ENCODE assay signal across 9 mouse cellular contexts in genomic region chr2:31305684-31306083, GRCm38 (mm10). TPM values are rescaled to one million over a fixed set of nuclear protein-coding genes. Genes with fewer than 3 reads are reported as not detected.
DNase-seq lines count a peak whose midpoint lies in the region; ATAC-seq and TF ChIP-seq lines count a peak whose summit lies in the region.
"Had no signal": no experiment of that assay in that cellular context is flagged by ENCODE, and none has a peak within 500 bp of the region (broad histone marks: within the 10 kb centered on the region; RNA-seq: fewer than 3 reads in every experiment).

No protein-coding gene starts in this region.

- H3K27ac ChIP-seq in neural tube, embryonic 11.5 days (ENCODE audit: low read depth, low read length) = no peak overlapping the region
- no peak overlapping the region for H3K27ac ChIP-seq in neural tube, embryonic 15.5 days (replicated peaks)
- no peak overlapping the region for H3K27ac ChIP-seq in cortical plate, adult 2 months (ENCODE audit: insufficient read depth, low read length)
- no peak overlapping the region for H3K27ac ChIP-seq in liver, embryonic 14.5 days
- H3K27ac ChIP-seq: lung, embryonic 15.5 days had no signal

- ATAC-seq in cerebellum, adult (ENCODE audit: insufficient number of reproducible peaks, low FRiP score, low TSS enrichment) = no peak
- no peak for ATAC-seq in neural tube, embryonic 11.5 days (ENCODE audit: insufficient read depth, low FRiP score, low TSS enrichment)
- no peak for ATAC-seq in neural tube, embryonic 15.5 days (ENCODE audit: low FRiP score)
- ATAC-seq in liver, embryonic 14.5 days (ENCODE audit: insufficient read depth) = no peak

- no peak for TF ChIP-seq POLR2A in cortical plate, adult 2 months (IDR thresholded peaks at IDR 0.05; ENCODE audit: extremely low read depth, insufficient read depth, low read length)

- intact Hi-C loops in left cerebral cortex, postnatal 25 days (cut with DNase I) = loop anchor here (5.0 kb wide), 1 partner anchor 77 kb away; no protein-coding TSS in a partner anchor

- H3K4me1 ChIP-seq in neural tube, embryonic 11.5 days (ENCODE audit: control insufficient read depth, insufficient read depth, low read length) = no peaks in the 10 kb centered on the region
- H3K4me1 ChIP-seq in neural tube, embryonic 15.5 days = peaks cover 5% of the 10 kb centered on the region; the same call in 1 of the 2 replicates
- no peaks in the 10 kb centered on the region for H3K4me1 ChIP-seq in cortical plate, adult 2 months (ENCODE audit: control insufficient read depth, insufficient read depth, low read length)
- no peaks in the 10 kb centered on the region for H3K4me1 ChIP-seq in liver, embryonic 14.5 days (replicated peaks; ENCODE audit: control insufficient read depth in 2 of 2, insufficient read depth in 2 of 2, low read length in 1 of 2)
- H3K4me1 ChIP-seq: lung, embryonic 15.5 days had no signal

- H3K36me3 ChIP-seq in neural tube, embryonic 11.5 days (ENCODE audit: control insufficient read depth, insufficient read depth, low read length) = no peaks in the 10 kb centered on the region
- no peaks in the 10 kb centered on the region for H3K36me3 ChIP-seq in neural tube, embryonic 15.5 days
- no peaks in the 10 kb centered on the region for H3K36me3 ChIP-seq in liver, embryonic 14.5 days (replicated peaks; ENCODE audit: control insufficient read depth, insufficient read depth, low read depth)
- H3K36me3 ChIP-seq: lung, embryonic 15.5 days had no signal

- H3K4me2 ChIP-seq in neural tube, embryonic 11.5 days (ENCODE audit: low read depth) = no peak overlapping the region
- H3K4me2 ChIP-seq in neural tube, embryonic 15.5 days = no peak overlapping the region
- H3K4me2 ChIP-seq in liver, embryonic 14.5 days (ENCODE audit: low read depth) = no peak overlapping the region
- H3K4me2 ChIP-seq: lung, embryonic 15.5 days had no signal

- 45% methylated on average over 4 of the region's 4 CpGs for WGBS in neural tube, embryonic 11.5 days
- 47% methylated on average over 4 of the region's 4 CpGs for WGBS in neural tube, embryonic 15.5 days
- 27% methylated on average over 4 of the region's 4 CpGs for WGBS in liver, embryonic 14.5 days (ENCODE audit: insufficient replicate concordance)

- peak; percentile 37 for TF ChIP-seq CTCF in cortical plate, adult 2 months (IDR thresholded peaks at IDR 0.05; ENCODE audit: extremely low read depth, insufficient read depth, low read length)
- peak; percentile 71 for TF ChIP-seq CTCF in liver, embryonic 14.5 days (IDR thresholded peaks at IDR 0.05; ENCODE audit: low read depth)

- no peak overlapping the region for H3K4me3 ChIP-seq in neural tube, embryonic 11.5 days (ENCODE audit: low read depth, low read length)
- no peak overlapping the region for H3K4me3 ChIP-seq in neural tube, embryonic 15.5 days (replicated peaks)
- H3K4me3 ChIP-seq in cortical plate, adult 2 months (ENCODE audit: insufficient read depth, low read length) = no peak overlapping the region
- no peak overlapping the region for H3K4me3 ChIP-seq in liver, embryonic 14.5 days (ENCODE audit: insufficient read depth in 1 of 2, low read depth in 2 of 2, low read length in 2 of 2)
- H3K4me3 ChIP-seq: lung, embryonic 15.5 days had no signal

- no peak for TF ChIP-seq EP300 in liver, embryonic 14.5 days (IDR thresholded peaks at IDR 0.05; ENCODE audit: low read depth)

- H3K9ac ChIP-seq in neural tube, embryonic 11.5 days (ENCODE audit: low read length) = no peak overlapping the region
- no peak overlapping the region for H3K9ac ChIP-seq in neural tube, embryonic 15.5 days (replicated peaks)
- no peak overlapping the region for H3K9ac ChIP-seq in liver, embryonic 14.5 days (replicated peaks)
- H3K9ac ChIP-seq: lung, embryonic 15.5 days had no signal

- no peaks in the 10 kb centered on the region for H3K9me3 ChIP-seq in neural tube, embryonic 11.5 days (ENCODE audit: control insufficient read depth, low read length)
- no peaks in the 10 kb centered on the region for H3K9me3 ChIP-seq in neural tube, embryonic 15.5 days (replicated peaks)
- H3K9me3 ChIP-seq in liver, embryonic 14.5 days (ENCODE audit: control insufficient read depth, low read length) = no peaks in the 10 kb centered on the region
- H3K9me3 ChIP-seq: lung, embryonic 15.5 days had no signal

- no peaks in the 10 kb centered on the region for H3K27me3 ChIP-seq in neural tube, embryonic 11.5 days (ENCODE audit: control insufficient read depth, insufficient read depth, low read length)
- H3K27me3 ChIP-seq in neural tube, embryonic 15.5 days (replicated peaks) = no peaks in the 10 kb centered on the region; the same call in 1 of the 2 replicates
- H3K27me3 ChIP-seq in liver, embryonic 14.5 days (ENCODE audit: control insufficient read depth, insufficient read depth, low read length) = no peaks in the 10 kb centered on the region

- peak; percentile 25 for DNase-seq in cerebellum, adult 8-10 months
- peak; percentile 52 for DNase-seq in neural tube, embryonic 11.5 days (ENCODE audit: low spot score)
- no peak for DNase-seq in liver, embryonic 14.5 days (ENCODE audit: low read depth in 3 of 3, low spot score in 3 of 3)
- DNase-seq in thymus, postnatal 36 days = peak; percentile 41 to 45
- no peak for DNase-seq in left cerebral cortex, postnatal 25 days (ENCODE audit: low spot score in 2 of 2)

RNA-seq across cellular contexts. Expression of gene Hmcn2, which starts 8.5 kb away (rescaled TPM):
- 0.17 and 0.23 TPM in 2 replicates for polyA plus RNA-seq in neural tube, embryonic 11.5 days (2014; fragmentation: Nextera tagmentation; extraction: Ambion mirVana)
- 0.44 and 0.51 TPM in 2 replicates for polyA plus RNA-seq in neural tube, embryonic 15.5 days (2015; fragmentation: Nextera tagmentation; extraction: Ambion mirVana)
- 1.5 TPM in 2 replicates for polyA plus RNA-seq in cortical plate, adult 2 months (2012; rRNA removed)
- 0.21 and 0.27 TPM in 2 replicates for polyA plus RNA-seq in liver, embryonic 14.5 days (2012; rRNA removed)
- polyA plus RNA-seq in liver, embryonic 14.5 days (2014; fragmentation: Nextera tagmentation; extraction: Ambion mirVana) = 0.10 and 0.14 TPM in 2 replicates
- under 1 TPM; 0.21 to 0.32 TPM for total RNA-seq in left cerebral cortex, postnatal 25 days (2021)

Comparison
In these comparisons a context has a peak if more than half of its experiments do, and no peak if none do; other contexts are left out.
1. DNase-seq: peak in cerebellum, adult 8-10 months (single experiment), neural tube, embryonic 11.5 days (single experiment) and thymus, postnatal 36 days (2 of 2); none in liver, embryonic 14.5 days (0 of 3) and left cerebral cortex, postnatal 25 days (0 of 2).